ENCODE assay signal across 20 mouse cellular contexts in the genomic region with DNA sequence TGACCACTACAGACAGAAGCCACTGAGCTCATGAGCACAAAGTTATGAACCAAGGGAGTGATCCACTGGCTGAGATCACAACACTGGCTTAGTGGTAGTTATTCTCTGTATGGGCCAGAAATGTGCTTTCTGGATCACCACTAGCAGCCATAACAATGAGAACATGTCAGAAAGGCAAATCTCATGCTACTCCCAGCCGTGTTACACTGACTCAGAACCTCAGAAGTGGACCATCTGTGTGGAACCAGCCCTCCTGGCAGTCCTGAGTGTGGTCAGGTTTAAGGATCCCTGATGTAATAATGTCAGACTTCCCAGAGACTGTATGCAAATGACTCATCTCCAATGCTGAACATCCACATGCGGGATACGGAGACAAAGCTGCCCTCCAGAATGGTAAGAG. TPM values are rescaled to one million over a fixed set of nuclear protein-coding genes. Genes with fewer than 3 reads are reported as not detected.
"Had no signal": no experiment of that assay in that cellular context is flagged by ENCODE, and none has a peak within 500 bp of the region (broad histone marks: within the 10 kb centered on the region; RNA-seq: fewer than 3 reads in every experiment).

No protein-coding gene starts in this region.

- DNase-seq: liver, postnatal 0 days; lung, adult 2 months; lung, postnatal 14 days; lung, postnatal 36 days; right cerebral cortex, postnatal 14 days; thymus, adult 2 months; thymus, postnatal 25 days; thymus, postnatal 4 days had no signal

- H3K27ac ChIP-seq: lung, embryonic 15.5 days; macrophage; midbrain, embryonic 12.5 days; neural tube, embryonic 12.5 days; stomach, embryonic 15.5 days; stomach, postnatal 0 days had no signal

- H3K4me3 ChIP-seq: lung, embryonic 15.5 days; megakaryocyte, embryonic 14.5 days; midbrain, embryonic 12.5 days; midbrain, embryonic 15.5 days; neural tube, embryonic 12.5 days; stomach, embryonic 15.5 days had no signal

- ATAC-seq: liver, postnatal 0 days; lung, postnatal 0 days; midbrain, embryonic 15.5 days had no signal

RNA-seq across cellular contexts. Expression of a gene that starts 13.4 kb away (rescaled TPM):
- total RNA-seq: megakaryocyte progenitor cell, adult 5-6 weeks; monocyte, adult 5-6 weeks; neutrophil, adult 5-6 weeks had no signal
